9 mouse cellular contexts compared by ENCODE assay signal in the genomic region with DNA sequence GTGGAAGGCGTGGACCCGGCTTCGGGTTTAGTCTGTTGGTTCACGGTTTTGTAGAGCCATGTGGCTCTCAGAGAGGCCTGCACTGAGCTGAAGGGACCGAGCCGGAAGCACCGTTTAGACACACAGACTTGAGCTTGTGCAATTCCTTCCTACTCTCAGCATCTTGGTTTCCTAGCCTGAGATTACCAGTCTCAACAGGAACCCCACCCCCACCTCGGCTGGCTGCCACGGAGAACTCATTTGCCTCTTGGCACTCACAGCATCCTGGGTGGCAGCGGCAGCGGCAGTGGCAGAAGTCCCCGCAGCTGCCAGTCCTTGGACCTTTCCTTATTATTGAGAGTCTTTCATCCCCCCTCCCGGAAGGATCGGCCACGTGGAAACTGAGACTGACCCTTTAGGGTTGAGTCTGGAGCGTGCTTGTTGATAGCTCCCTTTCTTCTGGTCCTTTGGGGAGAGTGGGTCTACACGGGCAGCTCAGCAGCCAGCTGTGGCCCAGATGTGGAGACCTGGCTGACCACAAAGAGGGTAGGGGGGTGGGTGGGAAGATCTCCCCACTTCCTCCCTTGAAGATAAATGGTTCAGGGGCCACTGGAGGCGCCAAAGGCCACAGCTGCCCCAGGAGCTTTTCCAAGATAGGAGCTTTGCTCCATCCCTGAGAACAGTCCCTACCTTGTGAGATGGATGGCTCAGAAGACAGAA. TPM values are rescaled to one million over a fixed set of nuclear protein-coding genes. Genes with fewer than 3 reads are reported as not detected.
DNase-seq lines count a peak whose midpoint lies in the region; ATAC-seq and TF ChIP-seq lines count a peak whose summit lies in the region.
"Had no signal": no experiment of that assay in that cellular context is flagged by ENCODE, and none has a peak within 500 bp of the region (broad histone marks: within the 10 kb centered on the region; RNA-seq: fewer than 3 reads in every experiment).

No protein-coding gene starts in this region.

- H3K9ac ChIP-seq in forebrain, embryonic 14.5 days (ENCODE audit: low read length), result no peak overlapping the region
- H3K9ac ChIP-seq in forebrain, embryonic 15.5 days (replicated peaks), result no peak overlapping the region
- H3K9ac ChIP-seq in lung, embryonic 14.5 days, result no peak overlapping the region
- no peak overlapping the region for H3K9ac ChIP-seq in intestine, embryonic 15.5 days
- no peak overlapping the region for H3K9ac ChIP-seq in forebrain, embryonic 13.5 days
- H3K9ac ChIP-seq: embryonic facial prominence, embryonic 12.5 days had no signal

- H3K27me3 ChIP-seq in forebrain, embryonic 14.5 days (replicated peaks; ENCODE audit: control insufficient read depth, insufficient read depth, low read length), result no peaks in the 10 kb centered on the region
- no peaks in the 10 kb centered on the region for H3K27me3 ChIP-seq in forebrain, embryonic 15.5 days
- H3K27me3 ChIP-seq in lung, embryonic 14.5 days (ENCODE audit: insufficient read depth, low read length), result no peaks in the 10 kb centered on the region
- H3K27me3 ChIP-seq in intestine, embryonic 15.5 days (replicated peaks), result no peaks in the 10 kb centered on the region
- H3K27me3 ChIP-seq in forebrain, embryonic 13.5 days, result 0 out of 2 replicates have a peak, but pooled peaks cover 4% of the 10 kb centered on the region
- H3K27me3 ChIP-seq: embryonic facial prominence, embryonic 12.5 days had no signal

- DNase-seq in forebrain, embryonic 14.5 days (ENCODE audit: low spot score), result peak; percentile 53
- DNase-seq in 416B (ENCODE audit: low read depth), result peak; percentile 73
- DNase-seq in lung, embryonic 14.5 days, result peak; percentile 69
- DNase-seq in gastrocnemius, postnatal 4 days (ENCODE audit: low spot score in 2 of 2), result no peak

- no peaks in the 10 kb centered on the region for H3K4me1 ChIP-seq in forebrain, embryonic 14.5 days (ENCODE audit: control insufficient read depth, insufficient read depth, low read length)
- H3K4me1 ChIP-seq in forebrain, embryonic 15.5 days, result peaks cover 16% of the 10 kb centered on the region
- H3K4me1 ChIP-seq in lung, embryonic 14.5 days (ENCODE audit: insufficient read depth), result peaks cover 15% of the 10 kb centered on the region
- peaks cover 24% of the 10 kb centered on the region for H3K4me1 ChIP-seq in intestine, embryonic 15.5 days (replicated peaks)
- peaks cover 4% of the 10 kb centered on the region; the same call in 1 of the 2 replicates for H3K4me1 ChIP-seq in forebrain, embryonic 13.5 days

- H3K27ac ChIP-seq in forebrain, embryonic 14.5 days (ENCODE audit: low read depth, low read length), result no peak overlapping the region
- H3K27ac ChIP-seq in forebrain, embryonic 15.5 days (replicated peaks), result no peak overlapping the region
- peak overlapping the region; percentile 21 for H3K27ac ChIP-seq in lung, embryonic 14.5 days (ENCODE audit: low read depth)
- no peak overlapping the region for H3K27ac ChIP-seq in intestine, embryonic 15.5 days
- no peak overlapping the region for H3K27ac ChIP-seq in forebrain, embryonic 13.5 days

- 67% methylated on average over 18 of the region's 18 CpGs for WGBS in forebrain, embryonic 14.5 days
- 65% methylated on average over 18 of the region's 18 CpGs for WGBS in forebrain, embryonic 15.5 days
- 31% methylated on average over 18 of the region's 18 CpGs for WGBS in lung, embryonic 14.5 days
- 56% methylated on average over 18 of the region's 18 CpGs for WGBS in intestine, embryonic 15.5 days
- 71% methylated on average over 18 of the region's 18 CpGs for WGBS in forebrain, embryonic 13.5 days

- H3K4me2 ChIP-seq in forebrain, embryonic 14.5 days (ENCODE audit: low read length), result no peak overlapping the region
- H3K4me2 ChIP-seq in forebrain, embryonic 15.5 days (replicated peaks), result no peak overlapping the region
- H3K4me2 ChIP-seq in lung, embryonic 14.5 days, result 0 out of 2 replicates have a peak overlapping the region, but pooled peaks have one; percentile 4
- no peak overlapping the region for H3K4me2 ChIP-seq in intestine, embryonic 15.5 days (replicated peaks)
- H3K4me2 ChIP-seq in forebrain, embryonic 13.5 days, result no peak overlapping the region
- H3K4me2 ChIP-seq: embryonic facial prominence, embryonic 12.5 days had no signal

- H3K36me3 ChIP-seq in forebrain, embryonic 14.5 days (ENCODE audit: control insufficient read depth, insufficient read depth, low read length), result no peaks in the 10 kb centered on the region
- no peaks in the 10 kb centered on the region for H3K36me3 ChIP-seq in forebrain, embryonic 15.5 days
- H3K36me3 ChIP-seq in lung, embryonic 14.5 days (ENCODE audit: insufficient read depth), result no peaks in the 10 kb centered on the region
- no peaks in the 10 kb centered on the region for H3K36me3 ChIP-seq in intestine, embryonic 15.5 days
- no peaks in the 10 kb centered on the region for H3K36me3 ChIP-seq in forebrain, embryonic 13.5 days (ENCODE audit: poor library complexity, severe bottlenecking)
- H3K36me3 ChIP-seq: embryonic facial prominence, embryonic 12.5 days had no signal

- no peak for TF ChIP-seq CTCF in lung, embryonic 14.5 days (IDR thresholded peaks at IDR 0.05; ENCODE audit: low read depth)

- no peak overlapping the region for H3K4me3 ChIP-seq in forebrain, embryonic 14.5 days (ENCODE audit: low read depth, low read length)
- H3K4me3 ChIP-seq in forebrain, embryonic 15.5 days, result no peak overlapping the region
- no peak overlapping the region for H3K4me3 ChIP-seq in lung, embryonic 14.5 days (ENCODE audit: low read depth, low read length)
- H3K4me3 ChIP-seq in intestine, embryonic 15.5 days (replicated peaks), result no peak overlapping the region
- H3K4me3 ChIP-seq in forebrain, embryonic 13.5 days, result no peak overlapping the region
- H3K4me3 ChIP-seq: embryonic facial prominence, embryonic 12.5 days had no signal

- no peak for ATAC-seq in forebrain, embryonic 14.5 days
- ATAC-seq in forebrain, embryonic 15.5 days (replicated peaks), result no peak
- peak; percentile 97 for ATAC-seq in granulocyte monocyte progenitor cell, adult 5-6 weeks (replicated peaks; ENCODE audit: poor library complexity, severe bottlenecking)
- ATAC-seq in lung, embryonic 14.5 days (ENCODE audit: insufficient read depth), result peak; percentile 48; the same call in 1 of the 2 replicates
- ATAC-seq in intestine, embryonic 15.5 days, result no peak
- ATAC-seq in forebrain, embryonic 13.5 days, result no peak

- no peaks in the 10 kb centered on the region for H3K9me3 ChIP-seq in forebrain, embryonic 14.5 days (replicated peaks; ENCODE audit: control insufficient read depth, low read length)
- no peaks in the 10 kb centered on the region for H3K9me3 ChIP-seq in forebrain, embryonic 15.5 days
- no peaks in the 10 kb centered on the region for H3K9me3 ChIP-seq in lung, embryonic 14.5 days (ENCODE audit: low read depth, low read length)
- H3K9me3 ChIP-seq in intestine, embryonic 15.5 days, result no peaks in the 10 kb centered on the region
- no peaks in the 10 kb centered on the region for H3K9me3 ChIP-seq in forebrain, embryonic 13.5 days (replicated peaks)
- H3K9me3 ChIP-seq: embryonic facial prominence, embryonic 12.5 days had no signal

RNA-seq across cellular contexts. Expression of a gene that starts 24.0 kb away (rescaled TPM):
- 0.34 and 0.49 TPM in 2 replicates for polyA plus RNA-seq in forebrain, embryonic 14.5 days (2014; fragmentation: Nextera tagmentation; extraction: Ambion mirVana)
- 0.51 and 0.59 TPM in 2 replicates for polyA plus RNA-seq in forebrain, embryonic 15.5 days (2015; fragmentation: Nextera tagmentation; extraction: Ambion mirVana)
- not detected in 2 replicates for total RNA-seq in granulocyte monocyte progenitor cell, adult 5-6 weeks (2014; fragmentation: Nextera tagmentation)
- not detected in 2 replicates for total RNA-seq in granulocyte monocyte progenitor cell, adult 5-6 weeks (2017)
- 7.9 and 9.3 TPM in 2 replicates for polyA plus RNA-seq in lung, embryonic 14.5 days (2014; fragmentation: Nextera tagmentation; extraction: Ambion mirVana)
- polyA plus RNA-seq in intestine, embryonic 15.5 days (2015; fragmentation: Nextera tagmentation; extraction: Ambion mirVana), result 4.4 and 4.5 TPM in 2 replicates
- 10 to 100 TPM; 17.7 to 20.4 TPM for total RNA-seq in gastrocnemius, postnatal 4 days (2021)
- 0.17 and 0.30 TPM in 2 replicates for polyA plus RNA-seq in forebrain, embryonic 13.5 days (2015; fragmentation: Nextera tagmentation; extraction: Ambion mirVana)

Comparison
In these comparisons a context has a peak if more than half of its experiments do, and no peak if none do; other contexts are left out.
1. ATAC-seq: peak in granulocyte monocyte progenitor cell, adult 5-6 weeks (single experiment) and lung, embryonic 14.5 days (single experiment); none in forebrain, embryonic 14.5 days (single experiment), forebrain, embryonic 15.5 days (single experiment), intestine, embryonic 15.5 days (single experiment) and forebrain, embryonic 13.5 days (single experiment).
2. DNase-seq: peak in forebrain, embryonic 14.5 days (single experiment), 416B (single experiment) and lung, embryonic 14.5 days (single experiment); none in gastrocnemius, postnatal 4 days (0 of 2).